Mouse (Mus musculus): Measurements from ENCODE around the gene Akr1c13. TPM values are rescaled to one million over a fixed set of nuclear protein-coding genes. Genes with fewer than 3 reads are reported as not detected.
"Not testable (repeated sequence)": the region's sequence is repeated elsewhere in the genome, so short reads cannot be mapped to it uniquely, and the experiment has no call there.

Akr1c13 gene
- polyA plus RNA-seq, 1 experiment from 2014 or later = 1.5 TPM

- no peak for DNase-seq (ENCODE audit: low spot score)
- no peak overlapping the region for H3K4me2 ChIP-seq (ENCODE audit: low read depth)
- no peaks in the 10 kb centered on the region for H3K36me3 ChIP-seq (ENCODE audit: control insufficient read depth, insufficient read depth, low read length)
- H3K9ac ChIP-seq (ENCODE audit: low read length) = no peak overlapping the region
- H3K9me3 ChIP-seq (ENCODE audit: control insufficient read depth, low read length) = no peaks in the 10 kb centered on the region
- no peak for ATAC-seq (ENCODE audit: insufficient read depth, low FRiP score, low TSS enrichment)
- H3K4me1 ChIP-seq (ENCODE audit: control insufficient read depth, insufficient read depth, low read length) = no peaks in the 10 kb centered on the region
- WGBS = 66% methylated on average over 9 of the region's 9 CpGs
- H3K4me3 ChIP-seq (ENCODE audit: low read depth, low read length) = no peak overlapping the region
- H3K27me3 ChIP-seq (ENCODE audit: control insufficient read depth, insufficient read depth, low read length) = no peaks in the 10 kb centered on the region
- no peak overlapping the region for H3K27ac ChIP-seq (ENCODE audit: low read depth, low read length)
Measured at GRCm38 (mm10) chr13:4183116-4183515, 7.8 kb upstream of the Akr1c13 start.

- not testable (repeated sequence) for H3K4me3 ChIP-seq (ENCODE audit: low read depth, low read length); H3K36me3 ChIP-seq (ENCODE audit: control insufficient read depth, insufficient read depth, low read length); H3K9me3 ChIP-seq (ENCODE audit: control insufficient read depth, low read length); H3K4me2 ChIP-seq (ENCODE audit: low read depth); DNase-seq (ENCODE audit: low spot score); H3K4me1 ChIP-seq (ENCODE audit: control insufficient read depth, insufficient read depth, low read length); ATAC-seq (ENCODE audit: insufficient read depth, low FRiP score, low TSS enrichment); H3K27ac ChIP-seq (ENCODE audit: low read depth, low read length); H3K27me3 ChIP-seq (ENCODE audit: control insufficient read depth, insufficient read depth, low read length); H3K9ac ChIP-seq (ENCODE audit: low read length)
- 78% methylated on average over 7 of the region's 7 CpGs for WGBS
Measured at GRCm38 (mm10) chr13:4186641-4187411, 4.1 kb upstream of the Akr1c13 start.

- no peak overlapping the region for H3K27ac ChIP-seq (ENCODE audit: low read depth, low read length)
- no peak overlapping the region for H3K4me3 ChIP-seq (ENCODE audit: low read depth, low read length)
- DNase-seq (ENCODE audit: low spot score) = no peak
- no peak for ATAC-seq (ENCODE audit: insufficient read depth, low FRiP score, low TSS enrichment)
- no peak overlapping the region for H3K4me2 ChIP-seq (ENCODE audit: low read depth)
- no peak overlapping the region for H3K9ac ChIP-seq (ENCODE audit: low read length)
- no peaks in the 10 kb centered on the region for H3K27me3 ChIP-seq (ENCODE audit: control insufficient read depth, insufficient read depth, low read length)
- no peaks in the 10 kb centered on the region for H3K4me1 ChIP-seq (ENCODE audit: control insufficient read depth, insufficient read depth, low read length)
- WGBS = 87% methylated on average over 2 of the region's 2 CpGs
- H3K9me3 ChIP-seq (ENCODE audit: control insufficient read depth, low read length) = no peaks in the 10 kb centered on the region
- no peaks in the 10 kb centered on the region for H3K36me3 ChIP-seq (ENCODE audit: control insufficient read depth, insufficient read depth, low read length)
Measured at GRCm38 (mm10) chr13:4188174-4188573, 2.8 kb upstream of the Akr1c13 start.

GRCm38 (mm10) chr13:4192511-4192910 is 1.6 kb downstream of the Akr1c13 start:
- Histone ChIP-seq H3K9ac (ENCODE audit: low read length) (no peak overlapping the region), H3K4me2 (ENCODE audit: low read depth) (no peak overlapping the region), H3K4me3 (ENCODE audit: low read depth, low read length) (no peak overlapping the region), H3K27ac (ENCODE audit: low read depth, low read length) (no peak overlapping the region), H3K9me3 (ENCODE audit: control insufficient read depth, low read length) (no peaks in the 10 kb centered on the region), H3K4me1 (ENCODE audit: control insufficient read depth, insufficient read depth, low read length) (no peaks in the 10 kb centered on the region), H3K36me3 (ENCODE audit: control insufficient read depth, insufficient read depth, low read length) (no peaks in the 10 kb centered on the region), H3K27me3 (ENCODE audit: control insufficient read depth, insufficient read depth, low read length) (no peaks in the 10 kb centered on the region)
- ATAC-seq (ENCODE audit: insufficient read depth, low FRiP score, low TSS enrichment) = no peak
- 83% methylated on average over 3 of the region's 3 CpGs for WGBS
- no peak for DNase-seq (ENCODE audit: low spot score)

GRCm38 (mm10) chr13:4206147-4206903 is 15.4 kb downstream of the Akr1c13 start:
- DNase-seq (ENCODE audit: low spot score) (no peak), ATAC-seq (ENCODE audit: insufficient read depth, low FRiP score, low TSS enrichment) (no peak)
- Histone ChIP-seq H3K4me1 (ENCODE audit: control insufficient read depth, insufficient read depth, low read length) (no peaks in the 10 kb centered on the region), H3K4me2 (ENCODE audit: low read depth) (no peak overlapping the region), H3K9me3 (ENCODE audit: control insufficient read depth, low read length) (no peaks in the 10 kb centered on the region), H3K27ac (ENCODE audit: low read depth, low read length) (no peak overlapping the region), H3K9ac (ENCODE audit: low read length) (no peak overlapping the region), H3K4me3 (ENCODE audit: low read depth, low read length) (no peak overlapping the region), H3K36me3 (ENCODE audit: control insufficient read depth, insufficient read depth, low read length) (no peaks in the 10 kb centered on the region), H3K27me3 (ENCODE audit: control insufficient read depth, insufficient read depth, low read length) (no peaks in the 10 kb centered on the region)
- 21% methylated on average over 1 of the region's 1 CpGs for WGBS

- no peak for DNase-seq (ENCODE audit: low spot score)
- Histone ChIP-seq H3K9me3 (ENCODE audit: control insufficient read depth, low read length) (no peaks in the 10 kb centered on the region), H3K36me3 (ENCODE audit: control insufficient read depth, insufficient read depth, low read length) (no peaks in the 10 kb centered on the region), H3K9ac (ENCODE audit: low read length) (no peak overlapping the region), H3K4me1 (ENCODE audit: control insufficient read depth, insufficient read depth, low read length) (no peaks in the 10 kb centered on the region), H3K4me3 (ENCODE audit: low read depth, low read length) (no peak overlapping the region), H3K4me2 (ENCODE audit: low read depth) (no peak overlapping the region), H3K27me3 (ENCODE audit: control insufficient read depth, insufficient read depth, low read length) (no peaks in the 10 kb centered on the region), H3K27ac (ENCODE audit: low read depth, low read length) (no peak overlapping the region)
- ATAC-seq (ENCODE audit: insufficient read depth, low FRiP score, low TSS enrichment) = no peak
- 78% methylated on average over 18 of the region's 20 CpGs for WGBS
Measured at GRCm38 (mm10) chr13:4211560-4212299, 20.8 kb downstream of the Akr1c13 start.

- no peak for DNase-seq (ENCODE audit: low spot score)
- 65% methylated on average over 3 of the region's 3 CpGs for WGBS
- no peak for ATAC-seq (ENCODE audit: insufficient read depth, low FRiP score, low TSS enrichment)
- no peak overlapping the region for H3K4me2 ChIP-seq (ENCODE audit: low read depth)
- H3K9me3 ChIP-seq (ENCODE audit: control insufficient read depth, low read length) = no peaks in the 10 kb centered on the region
- H3K4me1 ChIP-seq (ENCODE audit: control insufficient read depth, insufficient read depth, low read length) = no peaks in the 10 kb centered on the region
- no peaks in the 10 kb centered on the region for H3K27me3 ChIP-seq (ENCODE audit: control insufficient read depth, insufficient read depth, low read length)
- no peak overlapping the region for H3K27ac ChIP-seq (ENCODE audit: low read depth, low read length)
- no peaks in the 10 kb centered on the region for H3K36me3 ChIP-seq (ENCODE audit: control insufficient read depth, insufficient read depth, low read length)
- no peak overlapping the region for H3K4me3 ChIP-seq (ENCODE audit: low read depth, low read length)
- no peak overlapping the region for H3K9ac ChIP-seq (ENCODE audit: low read length)
Measured at GRCm38 (mm10) chr13:4212309-4212708, 21.4 kb downstream of the Akr1c13 start.

GRCm38 (mm10) chr13:4215496-4215895 is 24.5 kb downstream of the Akr1c13 start:
- not testable (repeated sequence) for H3K4me3 ChIP-seq (ENCODE audit: low read depth, low read length); ATAC-seq (ENCODE audit: insufficient read depth, low FRiP score, low TSS enrichment); H3K9me3 ChIP-seq (ENCODE audit: control insufficient read depth, low read length); H3K36me3 ChIP-seq (ENCODE audit: control insufficient read depth, insufficient read depth, low read length); H3K27ac ChIP-seq (ENCODE audit: low read depth, low read length); H3K4me2 ChIP-seq (ENCODE audit: low read depth); H3K27me3 ChIP-seq (ENCODE audit: control insufficient read depth, insufficient read depth, low read length); H3K9ac ChIP-seq (ENCODE audit: low read length); H3K4me1 ChIP-seq (ENCODE audit: control insufficient read depth, insufficient read depth, low read length); DNase-seq (ENCODE audit: low spot score)
- WGBS = 94% methylated on average over 1 of the region's 1 CpGs
